Mouse (Mus musculus): Measurements from ENCODE around the gene Serpina3f.

- no peak for TF ChIP-seq POLR2A (IDR thresholded peaks at IDR 0.05; ENCODE audit: low read depth, low read length)
- no peak for TF ChIP-seq CTCF (conservative IDR thresholded peaks at IDR 0.05; ENCODE audit: insufficient read depth, insufficient read length, low read depth, low read length)
These were observed 29.3 kb upstream of the Serpina3f start for GRCm38 (mm10) chr12:104185046-104185445.

Data from kidney, adult 2 months (tissue).